Mouse (Mus musculus): ENCODE results near the gene Insl6. TPM values are rescaled to one million over a fixed set of nuclear protein-coding genes. Genes with fewer than 3 reads are reported as not detected.

The Insl6 gene
- total and polyA plus RNA-seq, 3 experiments, result 5.1 to 11.2 (median 8.5) TPM

DNA sequence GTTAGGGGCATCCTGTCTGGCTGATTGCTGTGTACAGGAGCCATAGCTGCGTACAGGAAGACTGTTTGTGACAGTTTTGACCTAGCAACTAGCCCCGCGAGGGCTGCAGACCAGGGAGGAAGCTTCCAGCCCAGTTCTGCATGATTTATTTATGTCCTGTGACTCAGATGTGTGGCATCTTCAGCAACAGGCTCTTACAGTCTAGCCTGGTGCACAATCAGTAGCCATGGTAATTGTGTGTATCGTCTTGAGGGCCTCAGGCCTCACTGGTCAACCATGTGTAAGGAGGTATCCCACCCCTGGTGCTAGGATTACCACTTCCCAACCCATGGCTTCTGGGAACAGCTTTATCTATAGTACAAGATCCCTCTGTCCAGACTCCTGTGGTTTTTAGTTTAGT, 32.6 kb downstream of the Insl6 start:
- H3K4me1 ChIP-seq (ENCODE audit: control insufficient read depth in 1 of 2, insufficient read depth in 2 of 2), result no peaks in the 10 kb centered on the region; a peak in 1 of 4 replicates
- TF ChIP-seq CTCF (conservative IDR thresholded peaks at IDR 0.05 in 1 of 2, IDR thresholded peaks at IDR 0.05 in 1 of 2; ENCODE audit: low read depth in 2 of 2, low read length in 2 of 2) (no peak), CHD1 (IDR thresholded peaks at IDR 0.05; ENCODE audit: low read depth, low read length) (no peak), ZNF384 (IDR thresholded peaks at IDR 0.05; ENCODE audit: low read depth, low read length) (no peak)
- no peak overlapping the region for H3K9ac ChIP-seq (ENCODE audit: insufficient read depth, low read depth)
- H3K27ac ChIP-seq (ENCODE audit: insufficient read depth, low read depth), result no peak overlapping the region
- H3K79me2 ChIP-seq (replicated peaks; ENCODE audit: control insufficient read depth, extremely low read depth, insufficient read depth, poor library complexity, severe bottlenecking), result no peaks in the 10 kb centered on the region
- peaks cover 19 to 37% of the 10 kb centered on the region in 2 experiments for H3K36me3 ChIP-seq (replicated peaks in 1 of 2; ENCODE audit: control insufficient read depth in 1 of 2, insufficient read depth in 1 of 2, low read length in 1 of 2)
- H3K4me2 ChIP-seq (ENCODE audit: insufficient read depth, low read depth, poor library complexity, severe bottlenecking), result no peak overlapping the region
- no peak for DNase-seq (ENCODE audit: extremely low read depth)
- H3K9me3 ChIP-seq (replicated peaks; ENCODE audit: low read length), result no peaks in the 10 kb centered on the region
- dilution Hi-C loops (cut with MboI; ENCODE audit: extremely low pct_ligation_motif_present, extremely low pct_unique_long_range_greater_than_20kb, low sequenced_read_pairs), result no loop called here
- in situ Hi-C loops (cut with MboI; ENCODE audit: low pct_ligation_motif_present, low pct_unique_long_range_greater_than_20kb, low sequenced_read_pairs), result no loop called here
- H3K27me3 ChIP-seq (replicated peaks), result no peaks in the 10 kb centered on the region
- no peak overlapping the region for H3K4me3 ChIP-seq (replicated peaks in 1 of 3; ENCODE audit: low read depth in 2 of 3, low read length in 2 of 3, poor library complexity in 1 of 3)

DNA sequence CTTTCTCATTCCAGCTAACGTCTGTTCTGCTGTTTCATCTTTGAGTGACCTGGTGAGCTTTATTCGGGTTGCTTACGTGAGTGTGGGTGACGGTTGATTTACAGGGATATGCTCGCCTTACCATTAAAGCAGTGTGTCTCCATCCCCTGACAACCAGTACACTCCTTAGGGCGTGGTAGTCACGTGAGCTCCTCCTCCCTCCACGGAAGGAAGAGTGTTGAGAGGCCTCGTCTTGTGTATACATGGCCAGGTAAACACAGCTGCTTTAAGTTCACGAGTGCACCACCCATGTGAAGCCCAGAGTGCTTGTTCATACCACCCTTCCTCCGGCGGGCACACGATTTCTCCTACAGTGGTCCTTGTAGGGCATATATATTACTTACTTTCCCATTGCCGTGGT, 33.6 kb downstream of the Insl6 start:
- H3K27me3 ChIP-seq (replicated peaks), result no peaks in the 10 kb centered on the region
- no peak overlapping the region for H3K9ac ChIP-seq (ENCODE audit: insufficient read depth, low read depth)
- no peak for DNase-seq (ENCODE audit: extremely low read depth)
- peaks cover 19 to 40% of the 10 kb centered on the region in 2 experiments for H3K36me3 ChIP-seq (replicated peaks in 1 of 2; ENCODE audit: control insufficient read depth in 1 of 2, insufficient read depth in 1 of 2, low read length in 1 of 2)
- dilution Hi-C loops (cut with MboI; ENCODE audit: extremely low pct_ligation_motif_present, extremely low pct_unique_long_range_greater_than_20kb, low sequenced_read_pairs) (no loop called here), in situ Hi-C loops (cut with MboI; ENCODE audit: low pct_ligation_motif_present, low pct_unique_long_range_greater_than_20kb, low sequenced_read_pairs) (no loop called here)
- no peak overlapping the region for H3K4me2 ChIP-seq (ENCODE audit: insufficient read depth, low read depth, poor library complexity, severe bottlenecking)
- H3K9me3 ChIP-seq (replicated peaks; ENCODE audit: low read length), result no peaks in the 10 kb centered on the region
- H3K79me2 ChIP-seq (replicated peaks; ENCODE audit: control insufficient read depth, extremely low read depth, insufficient read depth, poor library complexity, severe bottlenecking), result no peaks in the 10 kb centered on the region
- no peak overlapping the region for H3K4me3 ChIP-seq (replicated peaks in 1 of 3; ENCODE audit: low read depth in 2 of 3, low read length in 2 of 3, poor library complexity in 1 of 3)
- H3K27ac ChIP-seq (ENCODE audit: insufficient read depth, low read depth), result no peak overlapping the region
- no peaks in the 10 kb centered on the region; a peak in 1 of 4 replicates for H3K4me1 ChIP-seq (ENCODE audit: control insufficient read depth in 1 of 2, insufficient read depth in 2 of 2)
- no peak for TF ChIP-seq GABPA (IDR thresholded peaks at IDR 0.05; ENCODE audit: insufficient replicate concordance, low read depth, low read length)
- no peak for TF ChIP-seq PAX5 (IDR thresholded peaks at IDR 0.05; ENCODE audit: low read length)
- no peak for TF ChIP-seq CHD1 (IDR thresholded peaks at IDR 0.05; ENCODE audit: low read depth, low read length)
- TF ChIP-seq IRF4 (IDR thresholded peaks at IDR 0.05; ENCODE audit: low read depth, low read length), result no peak
- TF ChIP-seq TBP (conservative IDR thresholded peaks at IDR 0.05; ENCODE audit: low read depth, low read length), result no peak
- no peak for TF ChIP-seq MXI1 (IDR thresholded peaks at IDR 0.05; ENCODE audit: low read depth, low read length)
- no peak for TF ChIP-seq TCF12 (IDR thresholded peaks at IDR 0.05; ENCODE audit: low read depth, low read length)
- no peak for TF ChIP-seq KAT2A (IDR thresholded peaks at IDR 0.05; ENCODE audit: insufficient replicate concordance, low read length)
- no peak for TF ChIP-seq ZMIZ1 (IDR thresholded peaks at IDR 0.05; ENCODE audit: low read depth, low read length)
- no peak for TF ChIP-seq ZC3H11A (IDR thresholded peaks at IDR 0.05; ENCODE audit: low read depth, low read length)
- no peak for TF ChIP-seq MEF2A (IDR thresholded peaks at IDR 0.05; ENCODE audit: borderline replicate concordance, low read depth, low read length)
- TF ChIP-seq POLR2AphosphoS2 (IDR thresholded peaks at IDR 0.05; ENCODE audit: low read depth, low read length), result no peak
- no peak for TF ChIP-seq ZKSCAN1 (IDR thresholded peaks at IDR 0.05; ENCODE audit: borderline replicate concordance, low read depth, low read length)

All from CH12.LX (cell line).